In the genomic region with DNA sequence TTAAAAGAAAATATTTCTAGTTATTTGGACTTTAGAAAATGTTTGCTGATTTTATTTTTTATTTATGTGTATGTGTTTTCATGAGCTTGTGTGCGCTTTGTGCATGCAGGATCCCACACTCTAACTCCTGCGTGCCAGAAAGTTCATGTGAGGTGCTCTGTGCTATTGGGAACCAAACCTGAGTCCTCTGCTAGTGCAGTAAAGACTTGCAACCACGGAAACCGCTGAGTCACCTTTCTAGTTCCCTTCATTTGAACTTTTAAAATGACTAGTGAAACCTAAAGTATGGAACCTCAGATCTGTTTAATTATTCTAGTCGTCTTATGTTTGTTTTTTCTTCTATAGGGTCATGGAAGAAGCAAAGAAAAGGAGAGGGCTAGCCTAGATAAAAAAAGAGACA, we compare ENCODE assay signal across 20 mouse cellular contexts.
"Had no signal": no experiment of that assay in that cellular context is flagged by ENCODE, and none has a peak within 500 bp of the region (broad histone marks: within the 10 kb centered on the region; RNA-seq: fewer than 3 reads in every experiment).

No protein-coding gene starts in this region.

- ATAC-seq: midbrain, embryonic 13.5 days; midbrain, embryonic 15.5 days had no signal

- H3K4me2 ChIP-seq: lung, embryonic 14.5 days; midbrain, embryonic 11.5 days; midbrain, embryonic 13.5 days; midbrain, embryonic 15.5 days; neural tube, embryonic 13.5 days; neural tube, embryonic 15.5 days had no signal

- H3K9me3 ChIP-seq: megakaryocyte, embryonic 14.5 days; midbrain, embryonic 13.5 days; midbrain, embryonic 15.5 days; neural tube, embryonic 13.5 days; neural tube, embryonic 15.5 days had no signal

- H3K27ac ChIP-seq: macrophage; midbrain, embryonic 13.5 days; midbrain, embryonic 15.5 days; neural tube, embryonic 13.5 days; neural tube, embryonic 15.5 days had no signal

- H3K4me3 ChIP-seq: megakaryocyte, embryonic 14.5 days; midbrain, embryonic 13.5 days; midbrain, embryonic 15.5 days; myocyte; neural tube, embryonic 13.5 days; neural tube, embryonic 15.5 days had no signal

- H3K9ac ChIP-seq: lung, embryonic 14.5 days; midbrain, embryonic 13.5 days; midbrain, embryonic 15.5 days; neural tube, embryonic 13.5 days; neural tube, embryonic 15.5 days had no signal

- DNase-seq: lung, adult 18-20 months; lung, embryonic 14.5 days; lung, postnatal 10 days; lung, postnatal 36 days; retina, postnatal 1 day; right cerebral cortex, adult 18-20 months; right cerebral cortex, postnatal 25 days; right cerebral cortex, postnatal 4 days; spleen, adult 18-20 months; thymus, adult 18-20 months; thymus, postnatal 14 days; thymus, postnatal 36 days had no signal

- H3K4me1 ChIP-seq: midbrain, embryonic 13.5 days; midbrain, embryonic 15.5 days; neural tube, embryonic 13.5 days; neural tube, embryonic 15.5 days had no signal

- H3K27me3 ChIP-seq: megakaryocyte, embryonic 14.5 days; midbrain, embryonic 13.5 days; midbrain, embryonic 15.5 days; neural tube, embryonic 13.5 days; neural tube, embryonic 15.5 days had no signal
